Mouse (Mus musculus): ENCODE measurements around the gene 4930452B06Rik.

The 4930452B06Rik gene

GRCm38 (mm10) chr14:8451117-8451516 lies 214.9 kb downstream of the 4930452B06Rik start:
- DNase-seq (ENCODE audit: low read depth) = no peak

GRCm38 (mm10) chr14:8450342-8450741 lies 215.7 kb downstream of the 4930452B06Rik start:
- no peak for DNase-seq (ENCODE audit: low read depth)

- no peak for DNase-seq (ENCODE audit: low read depth)
Observed at GRCm38 (mm10) chr14:8449299-8449698, 216.7 kb downstream of the 4930452B06Rik start.

GRCm38 (mm10) chr14:8447352-8447751 lies 218.7 kb downstream of the 4930452B06Rik start:
- DNase-seq (ENCODE audit: low read depth) = no peak

GRCm38 (mm10) chr14:8444363-8444762 lies 221.7 kb downstream of the 4930452B06Rik start:
- no peak for DNase-seq (ENCODE audit: low read depth)

GRCm38 (mm10) chr14:8442691-8443090 lies 223.3 kb downstream of the 4930452B06Rik start:
- DNase-seq (ENCODE audit: low read depth) = no peak

- no peak for DNase-seq (ENCODE audit: low read depth)
Observed at GRCm38 (mm10) chr14:8441623-8442022, 224.4 kb downstream of the 4930452B06Rik start.

- DNase-seq (ENCODE audit: low read depth) = no peak
Observed at GRCm38 (mm10) chr14:8430611-8431230, 235.3 kb downstream of the 4930452B06Rik start.

- DNase-seq (ENCODE audit: low read depth) = no peak
Observed at GRCm38 (mm10) chr14:8429767-8430166, 236.3 kb downstream of the 4930452B06Rik start.

GRCm38 (mm10) chr14:8422833-8423232 lies 243.2 kb downstream of the 4930452B06Rik start:
- DNase-seq (ENCODE audit: low read depth) = no peak

GRCm38 (mm10) chr14:8421199-8421787 lies 244.7 kb downstream of the 4930452B06Rik start:
- no peak for DNase-seq (ENCODE audit: low read depth)

GRCm38 (mm10) chr14:8418610-8419009 lies 247.4 kb downstream of the 4930452B06Rik start:
- DNase-seq (ENCODE audit: low read depth) = no peak

- no peak for DNase-seq (ENCODE audit: low read depth)
Observed at GRCm38 (mm10) chr14:8405946-8406345, 260.1 kb downstream of the 4930452B06Rik start.

GRCm38 (mm10) chr14:8403310-8403709 lies 262.7 kb downstream of the 4930452B06Rik start:
- no peak for DNase-seq (ENCODE audit: low read depth)

GRCm38 (mm10) chr14:8398507-8398906 lies 267.5 kb downstream of the 4930452B06Rik start:
- DNase-seq (ENCODE audit: low read depth) = no peak

- no peak for DNase-seq (ENCODE audit: low read depth)
Observed at GRCm38 (mm10) chr14:8395690-8396287, 270.3 kb downstream of the 4930452B06Rik start.

- no peak for DNase-seq (ENCODE audit: low read depth)
Observed at GRCm38 (mm10) chr14:8392181-8392825, 273.7 kb downstream of the 4930452B06Rik start.
